Mouse (Mus musculus) effector memory CD4-positive, alpha-beta T cell, adult 7 months (primary cell): ENCODE data around the gene 1110051M20Rik. TPM values are rescaled to one million over a fixed set of nuclear protein-coding genes. Genes with fewer than 3 reads are reported as not detected.

ENCODE experiments used
- polyA plus RNA-seq: library from polyadenylated mRNA; unstranded; fragments of 100-300 nt; shearing (Covaris generic); gene quantifications from one replicate; pipeline ENCODE4 v1.2.1, GENCODE M21; 2017

Gene 1110051M20Rik
- 16.4 TPM for polyA plus RNA-seq

GRCm38 (mm10) chr2:91444286-91444892, at the start of gene 1110051M20Rik:
1110051M20Rik (minus strand) TSS chr2:91444704.

DNA sequence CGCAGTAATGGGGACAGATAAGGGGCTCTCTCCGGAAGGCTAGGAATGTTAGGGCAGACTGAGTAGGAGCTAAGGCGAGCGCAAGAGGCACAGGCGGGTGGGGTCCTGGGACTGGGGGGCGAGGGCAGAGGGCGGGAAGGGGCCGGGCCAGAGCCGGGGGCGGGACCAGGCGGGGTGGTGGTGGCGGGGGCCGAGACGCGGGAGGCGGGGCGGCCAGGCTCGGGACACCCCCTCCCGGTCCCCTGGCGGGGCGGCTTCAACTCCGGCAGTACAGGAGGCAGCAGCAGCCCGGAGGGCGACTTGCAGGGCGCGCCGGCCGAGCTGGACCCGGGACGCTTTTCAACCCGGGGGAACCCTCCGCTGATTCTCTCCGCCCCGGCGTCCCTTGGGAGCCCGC, 12.8 kb upstream of the 1110051M20Rik start, which contains the start of gene Lrp4:
Lrp4 (plus strand) TSS at position 253 of the 397 bp plus-strand sequence.

DNA sequence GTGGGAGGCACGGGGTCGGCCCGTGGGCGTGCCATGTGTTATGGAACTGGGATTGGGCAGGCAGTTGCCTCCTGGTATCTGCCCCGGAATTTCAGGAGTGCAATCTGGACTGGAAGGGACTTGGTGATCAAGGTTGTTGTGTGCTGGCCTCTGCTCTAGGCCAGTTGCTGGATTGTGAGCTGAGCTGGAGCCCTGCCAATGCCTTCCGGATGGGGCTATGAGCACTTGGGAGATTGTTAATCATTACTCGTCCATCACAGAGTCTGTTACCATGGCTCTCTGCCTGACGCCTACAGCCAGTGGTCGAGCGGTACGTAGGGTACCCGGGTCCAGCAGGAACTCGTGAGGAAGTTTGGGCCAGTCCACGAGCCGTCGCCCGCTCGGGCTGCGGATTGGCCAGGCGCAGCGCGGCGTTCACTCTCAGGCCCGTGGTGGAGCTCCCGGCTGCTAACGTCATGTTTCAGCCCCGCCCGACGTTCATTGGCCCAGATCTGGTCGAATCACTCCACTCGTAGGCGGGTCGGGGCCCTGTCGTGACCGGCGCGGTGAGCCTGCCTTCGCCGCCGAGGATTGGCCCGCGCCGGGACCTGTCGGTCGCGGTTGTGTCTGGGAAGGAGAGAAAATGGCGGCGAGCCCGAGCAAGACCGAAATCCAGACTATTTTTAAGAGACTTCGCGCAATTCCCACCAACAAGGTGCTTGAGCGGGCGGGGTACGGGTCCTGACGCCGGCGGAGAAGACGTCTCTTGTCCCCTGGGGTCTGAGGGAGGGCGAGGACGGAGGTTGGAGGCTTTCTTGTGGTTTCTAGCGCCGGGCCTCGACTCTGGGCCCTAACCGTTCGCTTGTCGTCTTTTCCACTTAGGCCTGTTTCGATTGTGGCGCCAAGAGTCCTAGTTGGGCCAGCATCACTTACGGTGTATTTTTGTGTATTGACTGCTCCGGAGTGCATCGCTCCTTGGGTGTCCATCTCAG, 179.5 kb downstream of the 1110051M20Rik start, which contains the start of gene Arfgap2:
Arfgap2 (plus strand) TSS at position 264 of the 971 bp plus-strand sequence.

DNA sequence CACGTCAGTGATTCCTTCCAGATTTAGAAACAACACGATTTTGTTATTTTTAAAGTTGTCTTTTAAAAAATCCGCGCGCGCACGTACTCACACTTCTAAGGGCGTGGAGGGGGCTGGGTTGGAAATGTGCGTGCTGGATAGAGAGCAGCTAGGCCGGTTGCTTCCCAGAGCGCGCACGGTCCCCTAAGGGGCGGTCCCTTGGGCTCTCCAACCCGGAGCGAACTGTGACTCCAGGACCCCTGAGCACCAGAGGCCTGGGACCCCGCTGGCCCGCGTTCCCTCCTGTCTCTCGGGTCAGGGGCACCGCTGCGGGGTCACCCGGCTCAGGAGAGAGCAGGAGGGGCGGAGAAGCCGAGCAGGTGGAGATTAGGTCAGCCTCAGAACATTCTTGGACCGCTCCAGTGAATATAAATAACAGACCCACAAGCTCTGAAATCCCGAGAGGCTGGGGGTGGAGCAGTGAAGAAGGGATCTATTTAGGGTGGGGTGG, 188.8 kb downstream of the 1110051M20Rik start, which contains the start of gene Pacsin3:
Pacsin3 (plus strand) TSS at position 294 of the 490 bp plus-strand sequence.

GRCm38 (mm10) chr2:91236601-91237510, 207.6 kb downstream of the 1110051M20Rik start, which contains the start of gene Ddb2:
Ddb2 (minus strand) TSS chr2:91236982.

Other genes starting within 250 kb of the 1110051M20Rik start
- gene Nr1h3, start 241.9 kb downstream of the 1110051M20Rik start, polyA plus RNA-seq = 0.63 TPM
- 6.3 TPM for gene Acp2, start 241.8 kb downstream of the 1110051M20Rik start, polyA plus RNA-seq
- gene Ddb2, start 207.7 kb downstream of the 1110051M20Rik start, polyA plus RNA-seq = 84.5 TPM
- 3.8 TPM for gene Pacsin3, start 188.8 kb downstream of the 1110051M20Rik start, polyA plus RNA-seq
- 85.0 TPM for gene Arfgap2, start 179.7 kb downstream of the 1110051M20Rik start, polyA plus RNA-seq
- 0.35 TPM for gene Lrp4, start 12.8 kb upstream of the 1110051M20Rik start, polyA plus RNA-seq
- 27.1 TPM for gene Ckap5, start 82.1 kb upstream of the 1110051M20Rik start, polyA plus RNA-seq
- not detected for gene F2, start 191.7 kb upstream of the 1110051M20Rik start, polyA plus RNA-seq
- gene Zfp408, start 205.1 kb upstream of the 1110051M20Rik start, polyA plus RNA-seq = 10.9 TPM
- gene Arhgap1, start 205.2 kb upstream of the 1110051M20Rik start, polyA plus RNA-seq = 114 TPM